Mouse (Mus musculus): ENCODE results near the gene Gm12184. TPM values are rescaled to one million over a fixed set of nuclear protein-coding genes. Genes with fewer than 3 reads are reported as not detected.
A peak's percentile ranks its signal among the peaks of the same experiment; 100 is the strongest.
"Not testable (repeated sequence)": the region's sequence is repeated elsewhere in the genome, so short reads cannot be mapped to it uniquely, and the experiment has no call there.

The Gm12184 gene
- 1 to 10 TPM; 2.5 to 4.9 TPM for total RNA-seq (2021)
- long read RNA-seq, experiment 1, partial matches to known transcripts = 0 of 4 reads
- long read RNA-seq, experiment 1, other reads (novel, unspliced or antisense) = 0 of 4 reads
- long read RNA-seq, experiment 2, partial matches to known transcripts = 0 of 3 reads
- long read RNA-seq, experiment 2, other reads (novel, unspliced or antisense) = 0 of 3 reads

DNA sequence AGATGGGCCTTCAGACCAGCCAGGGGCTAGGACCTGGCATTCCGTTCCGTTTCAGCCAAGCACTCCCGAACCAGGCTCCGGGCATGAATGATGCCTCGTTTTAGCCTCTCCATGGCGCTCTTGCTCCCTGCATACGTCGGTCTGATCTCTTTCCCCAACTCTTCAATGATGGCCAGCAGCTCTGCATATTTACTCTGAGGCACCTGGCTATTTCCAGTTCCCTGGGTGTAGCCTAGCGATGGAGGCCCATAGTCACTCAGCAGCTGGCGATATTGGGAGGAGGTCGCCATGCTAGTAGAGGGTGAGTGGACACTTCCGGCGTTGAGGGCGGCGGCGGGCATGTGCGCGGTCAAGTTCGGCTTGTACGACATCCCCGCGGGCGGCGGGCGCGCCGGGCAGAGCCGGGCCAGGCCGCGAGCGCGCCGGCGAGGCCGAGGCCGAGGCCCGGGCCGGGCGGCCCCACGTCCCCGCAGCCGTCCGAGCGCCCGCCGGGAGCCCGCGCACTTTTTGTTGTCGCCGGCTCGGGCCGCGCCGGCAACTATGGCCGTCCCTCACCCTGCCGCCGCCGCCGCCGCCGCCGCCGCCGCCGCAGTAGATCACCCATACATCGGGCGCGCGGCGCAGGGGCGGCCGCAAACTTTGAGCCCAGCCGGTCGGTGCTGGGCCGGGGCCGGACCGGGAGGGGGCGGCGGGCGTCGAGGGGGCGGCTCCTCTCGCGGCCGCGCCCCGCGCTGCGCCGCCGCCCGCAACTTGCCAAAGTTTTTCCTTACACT, at the start of gene Gm12184, which contains the start of gene Trim7:
Gene Gm12184 (minus strand): TSS at position 677 of the 773 bp plus-strand sequence.
Gene Trim7 (plus strand): TSS at position 162 of the 773 bp plus-strand sequence.
- not testable (repeated sequence) for DNase-seq

DNA sequence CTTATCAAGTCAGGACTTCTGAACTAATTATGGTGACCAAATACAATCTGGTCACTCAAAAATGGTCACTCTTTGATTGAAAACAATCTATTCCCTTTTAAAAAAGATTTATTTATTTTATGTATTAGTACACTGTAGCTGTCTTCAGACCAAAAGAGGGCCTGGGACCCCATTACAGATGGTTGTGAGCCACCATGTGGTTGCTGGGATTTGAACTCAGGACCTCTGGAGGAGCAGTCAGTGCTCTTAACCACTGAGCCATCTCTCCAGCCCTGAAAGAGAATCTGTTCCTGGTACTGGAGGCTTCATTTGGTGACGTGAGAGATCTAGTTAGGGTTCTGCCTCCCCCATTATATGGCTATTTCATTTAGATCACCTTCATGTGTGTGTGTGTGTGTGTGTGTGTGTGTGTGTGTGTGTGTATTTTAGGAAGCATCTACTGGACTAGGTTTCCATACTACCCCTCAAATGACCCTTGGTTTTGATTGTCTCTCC, 48.9 kb upstream of the Gm12184 start:
- DNase-seq = not testable (repeated sequence)

GRCm38 (mm10) chr11:48874465-48874864, 48.0 kb upstream of the Gm12184 start:
- DNase-seq = peak; percentile 68

GRCm38 (mm10) chr11:48873591-48874290, 47.3 kb upstream of the Gm12184 start:
- no peak for DNase-seq

DNA sequence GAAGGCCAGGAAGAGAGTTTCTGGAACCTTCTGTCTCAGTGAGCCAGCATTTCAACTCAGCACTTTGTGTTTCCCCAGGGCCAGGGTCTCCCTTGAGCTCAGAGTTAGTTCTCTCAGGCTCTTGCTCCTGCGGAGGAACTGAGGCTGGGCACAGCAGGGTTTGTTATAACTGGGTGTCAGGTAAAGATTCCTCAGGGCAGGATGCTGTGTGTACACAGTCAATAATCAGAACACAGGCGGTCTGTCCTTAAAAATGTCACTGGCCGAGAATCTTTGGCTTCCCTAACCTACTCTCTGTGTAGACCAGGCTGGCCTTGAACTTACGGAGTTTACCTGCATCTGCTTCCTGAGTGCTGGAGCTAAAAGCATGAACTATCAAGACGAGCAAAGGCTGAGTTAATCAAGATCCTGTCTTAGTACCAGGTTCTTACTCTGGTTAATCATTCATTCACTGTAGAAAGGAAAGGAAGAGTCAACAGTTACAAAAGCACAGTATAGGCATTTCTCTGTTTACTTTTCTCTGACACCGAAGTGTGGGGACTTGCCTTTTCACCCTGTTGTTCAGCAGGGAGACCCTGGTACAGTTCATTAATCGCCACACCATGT, 46.3 kb upstream of the Gm12184 start:
- DNase-seq = no peak

DNA sequence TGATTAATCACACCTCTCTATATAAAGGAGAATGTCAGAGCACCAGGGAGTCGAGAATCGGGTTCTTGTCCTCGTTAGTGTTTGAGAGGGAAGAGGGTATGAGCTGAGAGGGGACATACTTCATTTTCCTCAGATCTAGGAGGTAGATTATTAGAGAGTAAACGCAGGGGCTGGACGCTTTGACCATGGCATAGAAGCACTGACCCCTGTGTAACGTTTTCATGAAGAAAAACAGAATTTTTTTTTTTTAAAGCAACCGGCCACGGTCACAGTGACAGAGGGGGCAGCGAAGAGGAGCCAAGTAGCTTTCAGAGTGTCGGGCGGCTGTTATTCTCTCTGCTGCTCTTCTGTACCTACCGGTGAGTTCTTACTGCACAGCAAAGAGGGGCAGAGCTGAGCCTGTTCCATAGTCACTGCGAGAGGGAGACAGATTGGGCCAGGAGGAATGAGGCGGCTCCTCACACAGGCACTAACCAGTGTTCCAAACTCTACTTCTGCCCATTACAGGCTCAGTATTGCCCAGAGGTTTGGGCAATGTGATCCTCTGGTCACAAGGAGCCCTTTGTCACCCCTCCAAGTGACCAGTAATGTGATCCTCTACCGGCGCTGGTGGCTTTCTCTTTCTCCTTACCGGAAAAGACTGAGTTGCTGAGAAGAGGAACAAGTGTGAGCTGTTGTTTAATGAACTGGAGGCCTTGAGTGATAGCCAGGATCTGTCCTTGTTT, 45.5 kb upstream of the Gm12184 start:
- peak; percentile 56 for DNase-seq

DNA sequence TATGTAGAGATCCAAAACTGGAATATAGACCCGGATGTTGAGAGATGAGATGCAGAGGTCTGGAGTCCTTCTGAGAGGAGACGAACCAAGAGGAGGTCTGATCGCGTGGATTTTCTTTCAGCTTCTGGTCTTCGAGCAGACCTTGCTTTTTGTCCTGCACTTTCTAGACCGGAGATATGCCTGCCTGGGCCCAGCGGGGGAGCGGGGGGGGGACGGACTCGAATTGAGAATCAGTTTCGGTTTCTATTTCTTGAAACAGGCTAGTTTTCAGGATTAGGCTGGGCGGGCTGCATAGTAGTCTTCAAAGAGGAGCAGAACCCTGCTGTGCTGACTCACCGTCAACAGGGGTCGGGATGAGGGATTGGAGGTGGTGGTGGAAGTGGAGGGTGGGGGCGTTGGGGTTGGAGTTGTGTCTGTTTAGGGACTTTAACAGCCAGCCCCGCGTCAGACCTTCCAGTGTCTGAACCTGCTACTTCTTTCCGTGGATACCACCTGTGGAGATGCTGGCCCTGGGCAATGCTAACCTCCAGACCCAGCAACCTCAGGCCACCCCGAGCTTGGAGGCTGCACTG, 44.8 kb upstream of the Gm12184 start, which contains the start of gene Irgm1:
Gene Irgm1 (minus strand): TSS at position 483 of the 572 bp plus-strand sequence.
- DNase-seq = peak; percentile 80

DNA sequence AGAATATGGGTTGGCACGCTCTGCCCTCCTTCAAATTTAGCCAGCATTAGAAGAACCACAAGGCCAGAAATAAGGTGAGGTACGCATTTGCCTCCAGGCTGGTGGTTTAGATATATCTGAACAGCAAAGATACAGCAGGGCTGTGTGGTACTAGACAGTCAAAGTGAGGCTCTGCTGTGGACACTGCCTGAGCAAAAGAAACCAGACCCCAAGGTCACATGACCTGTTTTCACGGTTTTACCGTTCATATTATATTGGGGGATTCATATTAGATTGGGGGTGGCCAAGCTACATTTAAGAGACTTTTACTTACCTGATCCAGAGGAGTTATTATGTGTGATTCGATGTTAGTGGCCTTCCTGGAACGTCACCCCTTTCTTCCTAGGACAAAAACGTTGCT, 44.3 kb upstream of the Gm12184 start:
- DNase-seq = peak; percentile 35

- no peak for DNase-seq
Observed at GRCm38 (mm10) chr11:48869380-48870110, 43.1 kb upstream of the Gm12184 start.

DNA sequence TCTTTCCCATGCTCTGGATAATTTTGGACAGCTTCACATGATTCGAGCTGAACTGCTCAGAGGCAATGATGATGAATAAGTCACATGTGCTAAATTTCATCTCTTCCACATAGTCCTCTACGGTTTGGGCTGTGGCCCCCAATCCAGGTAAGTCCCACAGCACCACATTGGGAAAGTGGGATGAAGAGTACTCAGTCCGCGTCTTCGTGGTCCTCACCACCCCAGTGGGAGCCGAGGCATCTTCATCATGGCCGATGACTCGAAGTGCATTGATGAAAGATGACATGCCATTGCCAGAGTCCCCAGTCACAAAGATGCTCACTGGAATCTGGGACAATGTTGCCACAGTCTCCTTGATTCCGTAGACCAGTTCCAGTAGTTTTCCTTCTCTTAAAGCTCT, 40.0 kb upstream of the Gm12184 start:
- no peak for DNase-seq

GRCm38 (mm10) chr11:48863808-48864207, 37.4 kb upstream of the Gm12184 start:
- DNase-seq = no peak

DNA sequence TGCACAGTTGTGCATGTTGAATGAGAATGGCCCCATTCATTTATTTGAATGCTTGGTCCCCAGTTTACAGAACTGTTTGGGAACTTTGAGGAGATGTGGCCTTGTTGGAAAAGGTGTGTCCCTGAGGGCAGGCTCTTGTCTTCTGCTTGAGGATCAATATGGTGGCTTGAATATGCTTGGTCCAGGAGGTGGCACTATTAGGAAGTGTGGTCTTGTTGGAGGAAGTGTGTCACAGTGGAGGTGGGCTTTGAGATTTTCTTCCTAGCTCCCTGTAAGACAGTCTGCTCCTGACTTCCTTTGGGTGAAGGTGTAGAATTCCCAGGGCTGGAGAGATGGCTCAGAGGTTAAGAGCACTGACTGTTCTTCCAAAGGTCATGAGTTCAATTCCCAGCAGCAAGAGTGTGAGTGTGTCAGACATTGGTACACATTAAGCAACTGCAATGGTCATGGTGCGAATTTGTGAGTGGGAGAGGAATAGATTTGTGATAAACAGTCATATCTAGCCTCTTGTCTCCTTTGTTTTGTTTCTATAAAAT, 36.4 kb upstream of the Gm12184 start:
- DNase-seq = no peak

- peak; percentile 66 for DNase-seq
Observed at GRCm38 (mm10) chr11:48859014-48859413, 32.6 kb upstream of the Gm12184 start.

GRCm38 (mm10) chr11:48853474-48854180, 27.2 kb upstream of the Gm12184 start:
- peak; percentile 92 for DNase-seq

- no peak for DNase-seq
Observed at GRCm38 (mm10) chr11:48852624-48853473, 26.4 kb upstream of the Gm12184 start.

DNA sequence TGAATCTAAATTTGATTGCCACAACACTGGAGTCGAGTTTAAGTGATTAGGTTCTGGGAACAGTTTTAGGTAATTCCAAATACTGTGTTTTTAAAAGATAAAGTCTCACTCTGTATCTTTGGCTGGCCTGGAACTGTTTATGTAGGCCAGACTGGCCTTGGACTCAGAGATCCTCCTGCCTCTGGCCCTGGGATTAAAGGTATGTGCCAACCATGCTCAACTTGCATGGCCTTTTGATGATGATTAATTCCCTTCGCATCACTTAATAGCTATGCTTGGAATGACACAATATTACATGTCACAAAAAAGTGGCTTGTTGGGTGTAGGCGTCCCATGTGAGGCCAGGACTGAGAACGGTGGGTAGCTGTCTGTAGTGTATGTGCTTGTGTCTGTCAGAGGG, 25.7 kb upstream of the Gm12184 start:
- no peak for DNase-seq

- DNase-seq = no peak
Observed at GRCm38 (mm10) chr11:48851270-48851995, 25.0 kb upstream of the Gm12184 start.

- no peak for DNase-seq
Observed at GRCm38 (mm10) chr11:48850240-48850639, 23.8 kb upstream of the Gm12184 start.
